Mouse (Mus musculus) bone marrow, adult 2 months (tissue): ENCODE measurements around the gene Il34.

Experiments
- CTCF ChIP-seq: fragments of 200-500 bp; IDR thresholded peaks from 2 replicates; pipeline ENCODE4 v1.5.1; 2011; ENCODE audit warnings: low read length, control low read depth; ENCODE audit not compliant: control insufficient read depth, insufficient read depth
- POLR2A ChIP-seq: fragments of 200-500 bp; IDR thresholded peaks from 2 replicates; pipeline ENCODE4 v1.6.1; 2011; ENCODE audit warnings: low read depth, mild to moderate bottlenecking, control low read depth, low read length, borderline replicate concordance; ENCODE audit not compliant: control insufficient read depth

DNA sequence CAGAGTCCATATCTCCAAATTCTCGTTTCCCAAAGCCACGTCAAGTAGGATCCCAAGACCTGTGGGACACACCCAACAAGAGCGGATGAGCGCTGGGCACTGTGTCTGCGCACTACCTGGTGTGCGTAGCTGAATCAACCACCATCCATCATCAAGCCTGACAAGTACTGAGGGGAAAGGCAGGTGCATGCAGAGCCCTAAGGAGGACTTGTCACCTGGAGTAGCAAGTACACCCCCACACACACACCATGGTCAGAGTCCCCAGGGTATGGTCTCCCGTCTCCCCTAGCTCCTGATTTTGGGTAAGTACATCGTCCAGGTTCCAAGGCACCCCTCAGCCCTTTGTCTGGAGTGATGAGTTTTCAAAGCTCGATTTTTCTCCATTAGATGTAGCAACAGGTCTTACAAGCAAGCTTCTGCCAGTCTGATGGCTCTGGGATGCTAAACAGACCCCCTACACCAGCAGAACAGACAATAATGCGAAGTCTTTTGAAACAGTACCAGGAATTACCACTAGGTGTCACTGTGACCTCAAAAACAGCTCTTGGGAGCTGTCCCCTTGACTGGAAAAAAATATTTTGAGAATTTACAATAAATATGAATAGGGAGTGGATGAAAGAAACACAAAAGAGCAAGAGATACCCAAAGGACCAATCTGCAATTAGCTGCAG is 56.1 kb downstream of the Il34 start:
- TF ChIP-seq CTCF (no peak), POLR2A (no peak)
